Mouse (Mus musculus) thymus, adult 2 months (tissue): ENCODE data around the gene R3hcc1l. TPM values are rescaled to one million over a fixed set of nuclear protein-coding genes. Genes with fewer than 3 reads are reported as not detected.

Source experiments
- DNase-seq: peaks from one replicate; pipeline ENCODE4 v3.0.0; 2021
- H3K27ac ChIP-seq: fragments of 200-500 bp; 2 replicates; pipeline ENCODE4 v1.5.1; 2012; ENCODE audit warnings: low read length, control low read depth; ENCODE audit not compliant: control insufficient read depth, insufficient read depth
- H3K27me3 ChIP-seq: fragments of 200-500 bp; 2 replicates; pipeline ENCODE4 v1.6.1; 2012; ENCODE audit warnings: mild to moderate bottlenecking, low read length, moderate library complexity, mixed read lengths; ENCODE audit not compliant: control insufficient read depth, insufficient read depth
- H3K36me3 ChIP-seq: fragments of 200-500 bp; 2 replicates; pipeline ENCODE4 v1.6.1; 2012; ENCODE audit warnings: mild to moderate bottlenecking, low read length, moderate library complexity; ENCODE audit not compliant: control insufficient read depth, insufficient read depth
- H3K4me1 ChIP-seq: fragments of 200-500 bp; replicated peaks from 2 replicates; pipeline ENCODE4 v1.6.1; 2012; ENCODE audit warnings: low read length; ENCODE audit not compliant: control insufficient read depth, insufficient read depth
- H3K4me3 ChIP-seq: fragments of 200-500 bp; 2 replicates; pipeline ENCODE4 v1.5.1; 2012; ENCODE audit warnings: mild to moderate bottlenecking, low read length, control low read depth, moderate library complexity; ENCODE audit not compliant: control insufficient read depth, insufficient read depth
- CTCF ChIP-seq: fragments of 200-500 bp; IDR thresholded peaks from 2 replicates; pipeline ENCODE4 v1.5.1; 2012; ENCODE audit warnings: mild to moderate bottlenecking, control low read depth, low read length, moderate library complexity, borderline replicate concordance; ENCODE audit not compliant: control insufficient read depth, poor library complexity, insufficient read depth; ENCODE audit errors: extremely low read depth
- POLR2A ChIP-seq: fragments of 200-500 bp; IDR thresholded peaks from 2 replicates; pipeline ENCODE4 v1.6.1; 2012; ENCODE audit warnings: mild to moderate bottlenecking, low read length, control low read depth, moderate library complexity; ENCODE audit not compliant: control insufficient read depth, poor library complexity, insufficient read depth; ENCODE audit errors: extremely low read depth
- WGBS: fragments of 180-500 bp; shearing (Covaris S2); methylation state at CpG from one replicate; pipeline ENCODE4 v1.1.7; 2018; 5-methylcytosine and 5-hydroxymethylcytosine counted together
- polyA plus RNA-seq: library from polyadenylated mRNA; depleted of rRNA; stranded (reverse); fragments of >200 nt; gene quantifications from 2 replicates; pipeline ENCODE4 v1.2.3, GENCODE M21; 2012

R3hcc1l gene
- polyA plus RNA-seq, 1 experiment, result 7.7 TPM

- H3K36me3 ChIP-seq, result no peaks in the 10 kb centered on the region
- WGBS, result 16% methylated on average over 24 of the region's 24 CpGs
- peak overlapping the region; percentile 90 for H3K4me3 ChIP-seq
- H3K4me1 ChIP-seq, result peaks cover 3% of the 10 kb centered on the region
- H3K27ac ChIP-seq, result no peak overlapping the region
- TF ChIP-seq CTCF (no peak), POLR2A (no peak)
- peak; percentile 19 for DNase-seq
- no peaks in the 10 kb centered on the region for H3K27me3 ChIP-seq
Measured at GRCm38 (mm10) chr19:42517957-42518619, 471 bp upstream of the R3hcc1l start.

- no peak overlapping the region for H3K27ac ChIP-seq
- H3K4me1 ChIP-seq, result peaks cover 3% of the 10 kb centered on the region
- 67% methylated on average over 9 of the region's 9 CpGs for WGBS
- no peak for DNase-seq
- no peaks in the 10 kb centered on the region for H3K36me3 ChIP-seq
- no peak overlapping the region for H3K4me3 ChIP-seq
- H3K27me3 ChIP-seq, result no peaks in the 10 kb centered on the region
- no peak for TF ChIP-seq CTCF
- no peak for TF ChIP-seq POLR2A
Measured at GRCm38 (mm10) chr19:42519760-42520159, 1.2 kb downstream of the R3hcc1l start.

- no peak for DNase-seq
- Histone ChIP-seq H3K27ac (no peak overlapping the region), H3K36me3 (no peaks in the 10 kb centered on the region), H3K4me3 (no peak overlapping the region), H3K4me1 (peaks cover 1% of the 10 kb centered on the region), H3K27me3 (no peaks in the 10 kb centered on the region)
- WGBS, result 94% methylated on average over 2 of the region's 2 CpGs
- TF ChIP-seq CTCF, result no peak
- TF ChIP-seq POLR2A, result no peak
Measured at GRCm38 (mm10) chr19:42524703-42525102, 6.1 kb downstream of the R3hcc1l start.

DNA sequence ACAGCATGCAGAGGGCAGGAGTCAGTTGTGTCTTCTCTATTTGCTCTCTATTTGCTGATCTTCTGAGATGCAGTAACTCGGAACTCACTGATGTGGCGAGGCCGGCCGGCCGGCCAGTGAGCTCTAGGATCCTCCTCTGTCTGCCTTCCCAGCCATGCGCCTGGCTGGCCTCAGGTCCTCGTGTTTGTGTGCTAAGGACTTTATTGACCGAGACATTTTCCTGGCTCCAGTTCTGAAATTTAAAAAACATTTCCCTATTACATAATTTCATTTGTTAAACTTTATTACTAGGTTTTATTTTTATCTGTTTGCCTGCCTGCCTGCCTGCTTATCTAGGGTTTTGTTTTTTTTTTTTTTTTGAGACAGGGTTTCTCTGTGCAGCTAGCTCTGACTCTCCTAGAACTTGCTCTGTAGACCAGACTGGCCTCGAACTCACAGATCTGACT lies 11.5 kb downstream of the R3hcc1l start:
- WGBS, result 96% methylated on average over 9 of the region's 9 CpGs

GRCm38 (mm10) chr19:42534427-42534826 lies 15.9 kb downstream of the R3hcc1l start:
- Histone ChIP-seq H3K4me3 (no peak overlapping the region), H3K27me3 (no peaks in the 10 kb centered on the region), H3K4me1 (no peaks in the 10 kb centered on the region), H3K36me3 (no peaks in the 10 kb centered on the region), H3K27ac (no peak overlapping the region)
- TF ChIP-seq CTCF, result no peak
- no peak for TF ChIP-seq POLR2A
- 94% methylated on average over 3 of the region's 3 CpGs for WGBS
- DNase-seq, result no peak

More for the DNA sequence above, 11.5 kb downstream of the R3hcc1l start:
- no peak for DNase-seq
- Histone ChIP-seq H3K27ac (no peak overlapping the region), H3K36me3 (no peaks in the 10 kb centered on the region), H3K4me1 (no peaks in the 10 kb centered on the region), H3K27me3 (no peaks in the 10 kb centered on the region), H3K4me3 (no peak overlapping the region)
- no peak for TF ChIP-seq CTCF
- no peak for TF ChIP-seq POLR2A

DNA sequence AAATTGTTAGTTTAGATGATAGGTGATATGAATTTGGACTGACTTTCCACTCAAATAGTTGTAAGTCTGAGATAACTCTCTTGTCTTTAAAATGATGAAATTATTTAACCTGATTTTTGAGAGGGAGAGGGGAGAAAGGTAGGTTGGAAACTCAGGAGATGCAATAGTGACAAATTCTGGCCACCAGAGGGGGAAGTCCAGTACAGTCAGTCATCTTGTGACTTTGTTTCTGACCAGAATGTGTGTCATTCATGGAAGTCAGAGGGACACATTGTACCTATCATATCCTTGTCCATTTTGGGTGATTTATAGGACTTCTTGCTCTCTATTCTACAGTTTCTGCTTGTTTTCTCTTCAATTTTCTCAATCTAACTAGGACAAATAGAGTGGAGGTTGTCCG lies 19.0 kb downstream of the R3hcc1l start:
- Histone ChIP-seq H3K36me3 (no peaks in the 10 kb centered on the region), H3K4me3 (no peak overlapping the region), H3K27me3 (no peaks in the 10 kb centered on the region), H3K27ac (no peak overlapping the region), H3K4me1 (no peaks in the 10 kb centered on the region)
- no peak for DNase-seq
- WGBS, result 100% methylated on average over 1 of the region's 1 CpGs
- TF ChIP-seq POLR2A, result no peak

DNA sequence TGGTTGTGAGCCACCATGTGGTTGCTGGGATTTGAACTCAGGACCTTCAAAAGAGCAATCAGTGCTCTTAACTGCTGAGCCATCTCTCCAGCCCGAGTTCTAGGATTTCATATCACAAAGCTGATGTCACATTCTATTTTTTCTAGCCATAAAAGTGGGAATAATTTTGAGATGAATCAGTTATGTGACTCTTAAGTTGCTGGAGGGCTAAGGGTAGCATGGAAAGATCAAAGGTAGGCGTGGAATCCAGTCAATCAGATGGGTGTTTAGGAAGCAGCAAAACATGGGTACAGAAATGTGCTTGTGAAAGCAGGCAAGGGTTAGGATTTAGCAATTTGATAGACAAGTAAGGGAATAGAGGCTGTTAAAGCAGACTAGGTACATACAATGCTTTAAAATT lies 20.4 kb downstream of the R3hcc1l start:
- Histone ChIP-seq H3K4me3 (no peak overlapping the region), H3K4me1 (no peaks in the 10 kb centered on the region), H3K27me3 (no peaks in the 10 kb centered on the region), H3K27ac (no peak overlapping the region), H3K36me3 (no peaks in the 10 kb centered on the region)
- TF ChIP-seq CTCF, result no peak
- TF ChIP-seq POLR2A, result no peak
- 94% methylated on average over 2 of the region's 2 CpGs for WGBS
- DNase-seq, result no peak
